Mouse (Mus musculus) lung, adult 2 months (tissue): Measurements from ENCODE around the gene Foxj2.

Source experiments
- CTCF ChIP-seq: fragments of 200-500 bp; IDR thresholded peaks from 2 replicates; pipeline ENCODE4 v1.5.1; 2011; ENCODE audit warnings: mild to moderate bottlenecking, low read length, control low read depth; ENCODE audit not compliant: insufficient read depth
- POLR2A ChIP-seq: fragments of 200-500 bp; IDR thresholded peaks from 2 replicates; pipeline ENCODE4 v1.6.1; 2011; ENCODE audit warnings: low read depth, mild to moderate bottlenecking, control low read depth, low read length, borderline replicate concordance; ENCODE audit errors: extremely low read depth

DNA sequence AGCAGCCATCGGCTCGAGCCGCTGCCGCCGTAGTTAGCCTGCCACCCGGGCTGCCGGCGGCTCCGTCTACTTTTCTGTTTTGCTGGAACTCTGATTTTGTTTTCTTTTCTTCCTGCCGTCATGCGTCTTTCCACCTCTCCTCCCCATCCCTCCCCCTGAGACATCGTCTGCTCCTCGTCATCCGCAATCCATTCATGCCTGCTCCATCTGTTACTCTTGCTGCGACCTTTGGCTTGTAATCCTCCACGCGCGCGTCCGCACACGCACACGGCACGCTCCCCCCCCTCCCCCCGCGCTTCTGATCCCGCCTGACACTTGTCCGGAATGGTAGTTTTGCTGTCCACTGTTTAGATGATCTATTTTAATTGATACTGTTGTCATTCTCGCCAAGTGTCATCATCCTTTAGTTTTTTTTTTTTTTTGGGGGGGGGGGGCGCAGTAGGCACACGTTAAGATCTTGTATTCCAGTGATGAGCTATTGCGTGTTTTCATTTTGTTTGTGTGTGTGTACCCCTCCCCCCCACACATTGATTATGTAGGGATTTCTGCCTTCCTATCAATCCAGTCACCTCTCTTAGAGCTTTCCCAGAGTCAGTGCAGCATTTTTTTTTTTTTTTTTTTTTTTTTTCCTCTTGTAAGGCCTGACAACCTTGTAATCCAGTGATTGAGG, 55.1 kb downstream of the Foxj2 start:
- TF ChIP-seq POLR2A (no peak), CTCF (no peak)
